Mouse (Mus musculus): ENCODE measurements at regions not wholly inside any gene's neighbourhood (a gene's known extent, or its start where the extent isn't known, plus 50 kb on each side); places are given as distances from the start of the nearest gene placed in this dataset.
"Not testable (repeated sequence)": the region's sequence is repeated elsewhere in the genome, so short reads cannot be mapped to it uniquely, and the experiment has no call there.

DNA sequence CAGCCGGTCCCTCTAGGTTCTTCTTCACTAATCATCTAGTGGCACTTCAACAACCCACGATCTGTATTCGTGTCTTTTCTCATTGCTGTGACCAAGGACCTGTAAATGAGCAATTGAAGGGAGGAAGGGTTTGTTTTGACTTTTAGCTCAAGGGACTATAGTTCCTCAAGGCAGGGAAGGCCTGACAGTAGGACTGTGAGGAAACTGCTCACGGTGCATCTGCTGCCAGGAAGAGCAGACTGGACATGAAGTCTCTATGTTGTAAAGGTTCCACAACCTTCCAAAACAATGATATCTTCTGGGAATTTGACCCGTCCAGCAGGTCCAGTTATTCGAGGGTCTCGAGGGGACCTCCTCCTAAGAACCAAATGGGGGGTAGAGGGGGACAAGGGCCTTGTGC is 300.8 kb downstream of the Med10 start:
- H3K27ac ChIP-seq (ENCODE audit: insufficient read depth, low read depth): no peak overlapping the region
- no peak for TF ChIP-seq SMC3 (IDR thresholded peaks at IDR 0.05; ENCODE audit: low read depth, low read length)
- no peak for DNase-seq (ENCODE audit: extremely low read depth)
- no peak overlapping the region for H3K4me3 ChIP-seq (replicated peaks in 1 of 3; ENCODE audit: low read depth in 2 of 3, low read length in 2 of 3, poor library complexity in 1 of 3)
- no peaks in the 10 kb centered on the region for H3K79me2 ChIP-seq (replicated peaks; ENCODE audit: control insufficient read depth, extremely low read depth, insufficient read depth, poor library complexity, severe bottlenecking)
- no peak overlapping the region for H3K4me2 ChIP-seq (ENCODE audit: insufficient read depth, low read depth, poor library complexity, severe bottlenecking)
- H3K9me3 ChIP-seq (replicated peaks; ENCODE audit: low read length): peaks cover 44% of the 10 kb centered on the region
- no peaks in the 10 kb centered on the region for H3K4me1 ChIP-seq (ENCODE audit: control insufficient read depth in 1 of 2, insufficient read depth in 2 of 2)
- no peak overlapping the region for H3K9ac ChIP-seq (ENCODE audit: insufficient read depth, low read depth)
- H3K27me3 ChIP-seq (replicated peaks): no peaks in the 10 kb centered on the region
- dilution Hi-C loops (cut with MboI; ENCODE audit: extremely low pct_ligation_motif_present, extremely low pct_unique_long_range_greater_than_20kb, low sequenced_read_pairs): no loop called here
- in situ Hi-C loops (cut with MboI; ENCODE audit: low pct_ligation_motif_present, low pct_unique_long_range_greater_than_20kb, low sequenced_read_pairs): no loop called here
- no peaks in the 10 kb centered on the region for H3K36me3 ChIP-seq (replicated peaks in 1 of 2; ENCODE audit: control insufficient read depth in 1 of 2, insufficient read depth in 1 of 2, low read length in 1 of 2)

DNA sequence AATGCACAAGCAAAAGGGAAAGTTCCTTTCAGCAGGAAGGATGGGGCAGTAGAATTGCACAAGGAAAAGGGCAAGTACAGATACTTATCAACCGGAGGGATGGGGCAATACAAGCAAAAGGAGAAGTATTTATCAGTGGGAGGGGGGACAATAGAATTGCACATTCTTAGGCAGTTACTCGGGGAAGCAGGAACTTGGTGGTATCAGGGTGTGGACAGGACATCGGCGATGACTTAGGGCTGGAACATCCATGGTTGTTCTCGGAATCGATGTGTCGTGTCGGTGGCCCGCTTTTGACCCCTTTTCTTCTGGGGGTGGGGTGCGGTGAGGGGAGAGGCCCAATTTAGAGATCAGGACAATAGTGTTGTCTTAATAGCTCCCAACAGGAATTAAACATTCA is 301.3 kb downstream of the Med10 start:
- in situ Hi-C loops (cut with MboI; ENCODE audit: low pct_ligation_motif_present, low pct_unique_long_range_greater_than_20kb, low sequenced_read_pairs); DNase-seq (ENCODE audit: extremely low read depth); H3K36me3 ChIP-seq (replicated peaks in 1 of 2; ENCODE audit: control insufficient read depth in 1 of 2, insufficient read depth in 1 of 2, low read length in 1 of 2); H3K4me1 ChIP-seq (ENCODE audit: control insufficient read depth in 1 of 2, insufficient read depth in 2 of 2); H3K27me3 ChIP-seq (replicated peaks); dilution Hi-C loops (cut with MboI; ENCODE audit: extremely low pct_ligation_motif_present, extremely low pct_unique_long_range_greater_than_20kb, low sequenced_read_pairs); H3K4me3 ChIP-seq (replicated peaks in 1 of 3; ENCODE audit: low read depth in 2 of 3, low read length in 2 of 3, poor library complexity in 1 of 3); H3K27ac ChIP-seq (ENCODE audit: insufficient read depth, low read depth); H3K79me2 ChIP-seq (replicated peaks; ENCODE audit: control insufficient read depth, extremely low read depth, insufficient read depth, poor library complexity, severe bottlenecking); H3K9ac ChIP-seq (ENCODE audit: insufficient read depth, low read depth); H3K4me2 ChIP-seq (ENCODE audit: insufficient read depth, low read depth, poor library complexity, severe bottlenecking): not testable (repeated sequence)
- H3K9me3 ChIP-seq (replicated peaks; ENCODE audit: low read length): peaks cover 44% of the 10 kb centered on the region

DNA sequence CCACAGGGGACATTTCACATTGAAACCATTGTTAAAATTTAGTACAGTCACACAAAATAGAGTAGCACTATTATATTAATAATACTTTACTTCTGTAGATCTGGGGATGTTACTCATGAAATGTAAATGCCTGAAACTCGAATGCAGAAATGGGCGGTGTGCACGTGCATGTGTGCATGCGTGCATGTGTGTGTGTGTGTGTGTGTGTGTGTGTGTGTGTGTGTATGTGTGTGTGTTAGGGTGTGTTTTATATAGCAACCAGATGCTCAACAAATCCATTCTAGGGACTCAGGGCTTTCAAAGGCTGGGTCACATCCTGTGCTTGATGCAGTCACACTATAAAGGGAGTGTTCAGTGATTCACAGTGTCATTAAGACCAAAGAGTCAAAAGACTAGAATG is 301.7 kb downstream of the Med10 start:
- Histone ChIP-seq H3K27ac (ENCODE audit: insufficient read depth, low read depth) (no peak overlapping the region), H3K4me2 (ENCODE audit: insufficient read depth, low read depth, poor library complexity, severe bottlenecking) (no peak overlapping the region), H3K4me3 (replicated peaks in 1 of 3; ENCODE audit: low read depth in 2 of 3, low read length in 2 of 3, poor library complexity in 1 of 3) (no peak overlapping the region), H3K9ac (ENCODE audit: insufficient read depth, low read depth) (no peak overlapping the region), H3K36me3 (replicated peaks in 1 of 2; ENCODE audit: control insufficient read depth in 1 of 2, insufficient read depth in 1 of 2, low read length in 1 of 2) (no peaks in the 10 kb centered on the region), H3K9me3 (replicated peaks; ENCODE audit: low read length) (peaks cover 44% of the 10 kb centered on the region), H3K4me1 (ENCODE audit: control insufficient read depth in 1 of 2, insufficient read depth in 2 of 2) (no peaks in the 10 kb centered on the region), H3K79me2 (replicated peaks; ENCODE audit: control insufficient read depth, extremely low read depth, insufficient read depth, poor library complexity, severe bottlenecking) (no peaks in the 10 kb centered on the region), H3K27me3 (replicated peaks) (no peaks in the 10 kb centered on the region)
- no peak for TF ChIP-seq HCFC1 (IDR thresholded peaks at IDR 0.05; ENCODE audit: low read depth, low read length)
- TF ChIP-seq MAX (IDR thresholded peaks at IDR 0.05; ENCODE audit: low read length): no peak
- TF ChIP-seq POLR2A (IDR thresholded peaks at IDR 0.05; ENCODE audit: low read depth, low read length): no peak
- no peak for TF ChIP-seq MXI1 (IDR thresholded peaks at IDR 0.05; ENCODE audit: low read depth, low read length)
- no peak for TF ChIP-seq TBP (conservative IDR thresholded peaks at IDR 0.05; ENCODE audit: low read depth, low read length)
- no peak for TF ChIP-seq TCF12 (IDR thresholded peaks at IDR 0.05; ENCODE audit: low read depth, low read length)
- TF ChIP-seq GABPA (IDR thresholded peaks at IDR 0.05; ENCODE audit: insufficient replicate concordance, low read depth, low read length): no peak
- TF ChIP-seq JUN (IDR thresholded peaks at IDR 0.05; ENCODE audit: insufficient read depth, low read depth, low read length): no peak
- TF ChIP-seq JUND (conservative IDR thresholded peaks at IDR 0.05; ENCODE audit: low read depth, low read length): no peak
- TF ChIP-seq PAX5 (IDR thresholded peaks at IDR 0.05; ENCODE audit: low read length): no peak
- TF ChIP-seq NRF1 (IDR thresholded peaks at IDR 0.05; ENCODE audit: low read depth, low read length): no peak
- no peak for TF ChIP-seq MAFK (IDR thresholded peaks at IDR 0.05; ENCODE audit: insufficient replicate concordance, low read length)
- TF ChIP-seq IRF4 (IDR thresholded peaks at IDR 0.05; ENCODE audit: low read depth, low read length): no peak
- TF ChIP-seq E2F4 (IDR thresholded peaks at IDR 0.05; ENCODE audit: insufficient replicate concordance, low read depth, low read length): no peak
- TF ChIP-seq ZKSCAN1 (IDR thresholded peaks at IDR 0.05; ENCODE audit: borderline replicate concordance, low read depth, low read length): no peak
- TF ChIP-seq RAD21 (IDR thresholded peaks at IDR 0.05; ENCODE audit: low read depth, low read length): no peak
- TF ChIP-seq EP300 (IDR thresholded peaks at IDR 0.05; ENCODE audit: low read length): no peak
- TF ChIP-seq BHLHE40 (IDR thresholded peaks at IDR 0.05; ENCODE audit: low read depth, low read length): no peak
- DNase-seq (ENCODE audit: extremely low read depth): no peak
- in situ Hi-C loops (cut with MboI; ENCODE audit: low pct_ligation_motif_present, low pct_unique_long_range_greater_than_20kb, low sequenced_read_pairs) (no loop called here), dilution Hi-C loops (cut with MboI; ENCODE audit: extremely low pct_ligation_motif_present, extremely low pct_unique_long_range_greater_than_20kb, low sequenced_read_pairs) (no loop called here)
